Mouse (Mus musculus): ENCODE data around the gene Ntsr2. TPM values are rescaled to one million over a fixed set of nuclear protein-coding genes. Genes with fewer than 3 reads are reported as not detected.
"Not testable (repeated sequence)": the region's sequence is repeated elsewhere in the genome, so short reads cannot be mapped to it uniquely, and the experiment has no call there.

Ntsr2 gene
- polyA plus RNA-seq, 1 experiment: 1.9 TPM

- Histone ChIP-seq H3K27ac (replicated peaks; ENCODE audit: low read depth, low read length) (no peak overlapping the region), H3K4me3 (ENCODE audit: insufficient read depth, low read depth, low read length) (no peak overlapping the region), H3K4me1 (ENCODE audit: control insufficient read depth, insufficient read depth, insufficient read length, low read length) (no peaks in the 10 kb centered on the region)
Measured at GRCm38 (mm10) chr12:16669176-16669575, 16.0 kb downstream of the Ntsr2 start.

- no peak overlapping the region for H3K4me3 ChIP-seq (ENCODE audit: insufficient read depth, low read depth, low read length)
- H3K4me1 ChIP-seq (ENCODE audit: control insufficient read depth, insufficient read depth, insufficient read length, low read length): no peaks in the 10 kb centered on the region
- H3K27ac ChIP-seq (replicated peaks; ENCODE audit: low read depth, low read length): no peak overlapping the region
Measured at GRCm38 (mm10) chr12:16672246-16672645, 19.1 kb downstream of the Ntsr2 start.

- Histone ChIP-seq H3K4me1 (ENCODE audit: control insufficient read depth, insufficient read depth, insufficient read length, low read length) (peaks cover 7% of the 10 kb centered on the region; the same call in 1 of the 2 replicates), H3K27ac (replicated peaks; ENCODE audit: low read depth, low read length) (peak overlapping the region; percentile 77), H3K4me3 (ENCODE audit: insufficient read depth, low read depth, low read length) (no peak overlapping the region)
Measured at GRCm38 (mm10) chr12:16690631-16691030, 37.4 kb downstream of the Ntsr2 start.

- peak overlapping the region; percentile 49; the same call in 1 of the 2 replicates for H3K27ac ChIP-seq (replicated peaks; ENCODE audit: low read depth, low read length)
- H3K4me3 ChIP-seq (ENCODE audit: insufficient read depth, low read depth, low read length): no peak overlapping the region
- peaks cover 9% of the 10 kb centered on the region for H3K4me1 ChIP-seq (ENCODE audit: control insufficient read depth, insufficient read depth, insufficient read length, low read length)
Measured at GRCm38 (mm10) chr12:16694783-16695182, 41.6 kb downstream of the Ntsr2 start.

GRCm38 (mm10) chr12:16695252-16695651, 42.1 kb downstream of the Ntsr2 start:
- not testable (repeated sequence) for H3K4me3 ChIP-seq (ENCODE audit: insufficient read depth, low read depth, low read length); H3K27ac ChIP-seq (replicated peaks; ENCODE audit: low read depth, low read length); H3K4me1 ChIP-seq (ENCODE audit: control insufficient read depth, insufficient read depth, insufficient read length, low read length)

- Histone ChIP-seq H3K4me3 (ENCODE audit: insufficient read depth, low read depth, low read length) (no peak overlapping the region), H3K27ac (replicated peaks; ENCODE audit: low read depth, low read length) (no peak overlapping the region), H3K4me1 (ENCODE audit: control insufficient read depth, insufficient read depth, insufficient read length, low read length) (peaks cover 7% of the 10 kb centered on the region)
Measured at GRCm38 (mm10) chr12:16696146-16696545, 43.0 kb downstream of the Ntsr2 start.

- H3K4me1 ChIP-seq (ENCODE audit: control insufficient read depth, insufficient read depth, insufficient read length, low read length): peaks cover 6% of the 10 kb centered on the region
- no peak overlapping the region for H3K27ac ChIP-seq (replicated peaks; ENCODE audit: low read depth, low read length)
- no peak overlapping the region for H3K4me3 ChIP-seq (ENCODE audit: insufficient read depth, low read depth, low read length)
Measured at GRCm38 (mm10) chr12:16698691-16699090, 45.5 kb downstream of the Ntsr2 start.

Other genes with a start within 250 kb of the Ntsr2 start
- 258 and 314 TPM in 2 replicates for gene Lpin1, start 42.4 kb upstream of the Ntsr2 start, polyA plus RNA-seq (2012; ENCODE audit: insufficient read depth, insufficient read length, missing spikeins)
- not detected in 2 replicates for gene Greb1, start 147.5 kb downstream of the Ntsr2 start, polyA plus RNA-seq (2012; ENCODE audit: insufficient read depth, insufficient read length, missing spikeins)
- gene E2f6, start 157.6 kb downstream of the Ntsr2 start, polyA plus RNA-seq (2012; ENCODE audit: insufficient read depth, insufficient read length, missing spikeins): 30.8 and 34.9 TPM in 2 replicates
- gene Rock2, start 241.5 kb downstream of the Ntsr2 start, polyA plus RNA-seq (2012; ENCODE audit: insufficient read depth, insufficient read length, missing spikeins): 31.0 and 33.4 TPM in 2 replicates

All from brown adipose tissue, adult 24 weeks (tissue).